Mouse (Mus musculus) activated CD4-positive, CD25-positive, alpha-beta regulatory T cell, adult 4 months (primary cell): ENCODE results near the gene Pbx1. TPM values are rescaled to one million over a fixed set of nuclear protein-coding genes. Genes with fewer than 3 reads are reported as not detected.
"Not testable (repeated sequence)": the region's sequence is repeated elsewhere in the genome, so short reads cannot be mapped to it uniquely, and the experiment has no call there.

Experiments used
- ATAC-seq: one replicate; pipeline ENCODE4 v1.8.0; 2017
- polyA plus RNA-seq, 2 experiments: library from polyadenylated mRNA; unstranded; fragments of 100-300 nt; shearing (Covaris generic); gene quantifications; one replicate each; pipeline ENCODE4 v1.2.1; 2017

Pbx1 gene
- under 1 TPM in 1 of 2 experiments, not detected in 1; 0.08 TPM for polyA plus RNA-seq

DNA sequence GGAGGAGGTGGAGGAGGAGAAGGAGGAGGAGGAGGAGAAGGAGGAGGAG lies at the start of gene Pbx1:
Pbx1 (minus strand) TSS at position 39 of the 49 bp plus-strand sequence.
- not testable (repeated sequence) for ATAC-seq

DNA sequence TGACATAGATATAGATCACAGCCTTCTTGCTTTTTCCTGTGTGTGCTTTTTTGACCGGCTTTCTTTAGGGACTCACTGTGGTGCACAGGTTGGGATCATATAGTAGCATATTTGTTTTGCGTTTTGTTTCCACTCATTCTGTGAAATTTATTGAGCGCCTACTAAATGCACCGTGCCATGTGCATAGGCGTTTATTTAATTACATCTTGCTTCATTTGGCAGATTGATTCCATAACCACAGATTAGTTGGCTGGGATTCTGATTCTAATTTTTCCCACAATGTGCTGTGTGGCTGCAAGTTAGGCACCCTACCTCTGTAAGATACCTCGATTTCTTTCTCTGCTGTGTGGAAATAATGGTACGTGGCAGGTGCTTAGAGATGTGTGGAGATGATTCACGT lies 47.6 kb upstream of the Pbx1 start:
- ATAC-seq: no peak

DNA sequence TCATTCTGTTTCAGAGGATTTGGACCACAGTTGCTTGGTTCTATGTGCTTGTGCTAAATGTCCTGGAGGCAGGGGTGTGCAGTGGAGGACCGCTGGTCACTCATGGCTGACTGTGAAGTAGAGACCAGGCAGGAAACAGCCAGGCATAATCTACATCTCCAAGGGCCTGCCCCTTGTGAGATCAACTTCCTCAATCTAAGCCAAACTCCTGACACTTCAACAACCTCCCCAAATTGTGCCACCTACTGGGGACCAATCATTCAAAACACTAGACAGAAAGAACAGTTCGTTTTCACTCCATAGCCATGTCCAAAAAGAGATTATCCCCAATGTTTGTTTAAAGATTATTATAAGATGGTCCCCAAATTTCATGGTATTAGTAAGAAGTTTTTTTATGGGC lies 46.8 kb upstream of the Pbx1 start:
- no peak for ATAC-seq

DNA sequence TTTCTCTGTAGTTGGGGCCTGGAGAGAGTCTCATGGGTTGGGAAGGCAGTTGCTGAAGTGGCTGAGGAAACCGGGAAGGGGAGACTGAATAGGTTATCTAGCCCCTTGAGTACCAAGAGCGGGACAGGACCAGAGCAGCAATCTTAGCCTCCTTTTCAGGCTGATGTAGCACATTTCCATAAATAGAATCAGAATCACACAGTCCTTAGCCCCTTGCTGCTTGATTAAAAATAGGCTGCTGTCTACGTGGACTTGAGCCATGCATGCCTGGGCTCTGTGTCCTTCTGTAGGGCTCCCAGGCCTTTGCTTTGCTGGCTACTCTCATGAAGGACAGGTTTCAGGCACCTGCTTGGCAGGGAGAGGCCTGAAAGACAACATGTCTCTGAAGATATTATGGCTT lies 44.8 kb upstream of the Pbx1 start:
- ATAC-seq: no peak

DNA sequence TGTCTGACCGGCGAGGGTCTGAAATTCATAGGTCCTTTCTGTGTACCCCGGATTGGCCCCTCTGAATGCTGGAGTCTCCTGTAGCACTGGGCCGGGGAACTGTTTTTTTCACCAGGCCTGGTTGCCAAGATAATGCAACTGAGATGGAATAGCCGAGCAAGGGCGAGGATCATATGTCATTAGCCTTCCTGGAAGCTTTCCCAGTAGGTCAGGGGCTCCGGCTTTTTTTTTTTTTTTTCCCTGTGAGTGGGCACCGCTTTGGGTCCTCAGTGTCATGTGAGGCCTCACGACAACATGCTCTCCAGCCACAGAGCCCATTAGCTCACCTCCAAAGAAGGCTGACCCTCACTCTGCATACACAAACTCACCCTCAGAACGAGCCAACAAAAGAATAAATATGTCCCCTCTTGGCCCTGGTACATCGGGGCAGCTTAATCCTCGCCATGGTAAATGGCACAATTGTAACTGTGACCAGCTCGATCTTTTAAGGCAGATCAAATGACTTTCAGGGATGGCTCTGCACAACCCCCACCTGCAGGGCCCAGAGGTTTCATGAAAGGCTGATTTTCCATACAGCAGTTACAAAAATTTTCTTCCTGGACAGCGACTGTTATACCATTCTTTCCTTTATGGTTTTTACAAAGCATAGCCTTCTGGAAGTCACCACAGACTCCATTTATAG lies 44.3 kb upstream of the Pbx1 start:
- no peak for ATAC-seq

DNA sequence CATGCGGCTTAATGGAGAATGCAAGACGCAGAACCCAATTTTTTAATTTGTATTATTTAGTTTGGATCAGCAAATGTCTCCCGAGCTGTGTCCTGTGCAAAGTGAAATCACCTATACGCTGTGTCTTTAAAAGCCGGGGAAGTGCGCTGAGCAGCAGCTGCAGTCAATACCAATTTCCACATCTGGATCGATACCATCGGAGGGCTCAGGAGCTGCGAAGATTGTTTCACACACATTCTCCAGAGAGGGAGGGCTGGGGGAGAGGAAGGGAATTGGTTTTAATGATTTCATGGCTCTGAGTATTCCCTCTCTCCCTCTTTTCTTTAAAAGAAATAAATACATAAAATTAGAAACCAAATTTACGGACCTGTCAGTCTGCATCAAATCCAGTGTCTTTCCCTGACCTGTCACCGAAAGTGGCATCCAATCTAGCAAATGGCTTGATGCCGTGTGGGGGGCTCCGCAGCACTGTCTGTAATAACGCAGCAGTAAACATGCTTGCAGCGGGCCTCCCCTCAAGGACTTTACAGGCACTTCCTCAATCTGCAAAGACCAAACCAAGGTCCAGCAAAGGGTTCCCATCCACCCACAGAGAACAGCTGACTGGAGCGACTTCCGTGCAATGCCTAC lies 43.6 kb upstream of the Pbx1 start:
- ATAC-seq: no peak

DNA sequence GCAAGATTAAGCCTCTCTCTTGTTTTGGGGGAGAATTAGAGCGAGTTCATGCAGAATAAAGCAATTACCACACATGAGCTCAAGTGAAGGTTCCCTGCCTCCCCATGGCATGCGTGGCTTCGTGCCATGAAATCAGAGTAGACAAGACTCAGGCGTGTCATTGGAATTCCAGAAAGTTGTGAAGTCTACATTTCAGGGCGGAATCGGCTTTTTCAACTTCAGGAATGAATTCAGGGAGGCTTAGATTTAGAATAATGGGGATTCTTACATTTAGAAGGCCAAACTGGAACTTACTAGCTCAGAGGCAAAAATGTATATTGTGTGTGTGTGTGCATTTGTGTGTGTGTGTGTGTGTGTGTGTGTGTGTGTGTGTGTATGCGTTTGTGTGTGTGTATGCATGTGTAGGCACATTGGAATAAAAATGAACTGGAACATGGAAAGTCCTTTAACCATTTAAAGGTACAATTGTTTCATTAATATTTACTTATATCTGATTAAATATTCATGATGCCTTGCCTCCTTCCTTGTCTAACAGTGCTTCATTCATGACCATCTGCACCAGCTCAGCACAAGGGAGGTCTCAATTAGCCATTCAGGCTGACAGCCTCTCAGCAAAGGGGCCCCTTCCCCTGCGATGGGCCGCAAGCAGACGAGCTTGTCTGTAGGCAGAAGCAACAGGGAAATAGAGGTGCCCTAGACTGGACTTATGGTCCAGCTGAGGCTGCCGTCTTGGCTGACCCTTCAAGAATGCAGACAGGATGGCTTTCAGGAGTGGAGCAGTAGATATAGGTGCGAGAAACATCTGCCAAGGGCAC lies 41.4 kb upstream of the Pbx1 start:
- no peak for ATAC-seq

DNA sequence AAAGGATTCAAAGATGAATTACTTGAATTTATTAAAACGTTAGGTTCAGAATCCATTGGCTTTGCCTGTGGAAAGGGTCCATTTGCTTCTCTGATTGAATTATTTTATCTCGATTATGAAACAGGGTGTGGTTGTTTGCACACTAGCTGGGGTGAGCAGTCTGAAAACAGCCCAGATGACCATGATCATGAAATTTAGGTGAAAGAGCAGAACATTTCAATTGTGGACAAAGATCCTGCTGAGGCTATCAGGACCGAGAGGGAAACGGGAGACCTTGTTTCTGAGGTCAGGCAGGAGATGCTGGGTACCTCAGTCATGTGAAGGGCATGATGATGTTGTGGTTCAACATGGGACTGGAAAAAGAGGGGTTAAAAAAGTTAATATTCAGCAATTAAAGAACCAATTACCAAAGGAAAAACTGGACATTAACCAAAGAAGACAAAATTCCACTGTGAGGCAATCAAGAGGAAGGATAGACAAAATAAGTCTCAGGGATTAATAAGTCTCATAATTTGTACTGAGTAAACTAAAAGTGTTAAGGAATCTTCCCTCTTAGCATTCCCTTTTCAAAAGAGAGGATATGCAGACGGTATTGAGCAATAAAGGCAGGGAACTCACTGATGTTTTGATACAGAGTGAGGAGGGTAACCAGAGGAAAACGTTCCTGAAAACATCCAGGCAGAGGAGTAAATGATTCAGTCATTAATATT lies 40.6 kb upstream of the Pbx1 start:
- no peak for ATAC-seq

DNA sequence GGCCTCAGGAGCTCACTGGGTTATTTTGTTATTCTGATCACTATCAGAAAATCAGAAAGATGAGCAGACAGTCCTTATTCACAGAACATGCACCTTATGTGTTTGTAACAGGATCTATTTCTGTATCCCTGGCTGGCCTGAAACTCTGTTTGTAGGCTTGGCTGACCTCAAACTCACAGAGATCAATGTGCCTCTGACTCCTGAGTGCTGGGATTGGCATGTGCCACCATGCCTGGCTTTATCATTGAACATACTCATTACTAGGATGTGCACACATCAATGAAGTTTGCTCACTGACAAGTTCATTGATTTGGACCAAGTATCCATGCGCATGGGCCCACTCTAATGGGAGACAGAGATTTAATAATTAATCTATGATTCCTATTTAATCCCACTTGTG lies 27.4 kb upstream of the Pbx1 start:
- no peak for ATAC-seq

DNA sequence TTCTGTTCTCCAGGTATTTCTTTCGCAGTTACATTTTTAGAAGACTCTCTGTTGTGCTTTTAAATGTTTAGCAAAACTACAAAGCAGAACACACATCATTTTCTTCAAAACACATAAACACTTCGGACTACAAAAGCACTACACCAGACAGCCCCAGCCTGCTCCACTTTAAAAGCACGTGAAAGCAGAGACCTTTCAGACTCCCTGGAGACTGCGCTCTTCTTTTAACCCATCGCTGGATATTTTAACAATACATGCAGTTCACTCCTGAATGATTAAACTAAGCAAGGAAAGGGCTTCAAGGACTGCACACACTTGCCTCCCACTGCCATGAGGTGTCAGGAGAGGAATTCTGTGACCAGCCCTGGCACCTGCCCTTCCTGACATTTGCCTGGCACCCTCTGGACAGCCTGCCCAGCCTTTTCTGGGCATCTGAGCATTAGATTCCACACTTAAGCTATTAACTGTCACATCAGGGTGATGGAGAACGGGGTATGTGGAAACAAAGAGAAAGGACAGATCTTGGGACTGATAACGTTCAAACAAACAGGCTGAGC lies 25.2 kb upstream of the Pbx1 start:
- no peak for ATAC-seq

DNA sequence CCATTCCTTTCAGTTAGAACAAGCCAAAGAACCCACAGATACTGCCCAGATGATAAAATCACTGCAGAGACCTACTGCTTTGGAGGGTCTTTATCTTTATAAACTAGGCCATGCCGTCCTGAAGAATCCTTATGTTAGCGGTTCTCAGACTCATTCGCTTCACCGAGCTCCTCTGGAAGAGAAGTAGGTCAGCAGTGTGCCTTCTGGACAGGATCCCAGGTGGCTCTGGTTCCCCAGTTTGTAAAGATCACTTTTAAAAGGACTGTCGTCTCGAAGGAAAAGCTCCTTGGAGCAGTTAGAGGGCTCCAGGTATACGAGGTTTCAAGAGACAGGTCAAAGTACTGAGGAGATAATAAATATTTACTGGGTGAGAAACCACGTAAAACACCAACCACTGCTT lies 23.1 kb upstream of the Pbx1 start:
- ATAC-seq: no peak

DNA sequence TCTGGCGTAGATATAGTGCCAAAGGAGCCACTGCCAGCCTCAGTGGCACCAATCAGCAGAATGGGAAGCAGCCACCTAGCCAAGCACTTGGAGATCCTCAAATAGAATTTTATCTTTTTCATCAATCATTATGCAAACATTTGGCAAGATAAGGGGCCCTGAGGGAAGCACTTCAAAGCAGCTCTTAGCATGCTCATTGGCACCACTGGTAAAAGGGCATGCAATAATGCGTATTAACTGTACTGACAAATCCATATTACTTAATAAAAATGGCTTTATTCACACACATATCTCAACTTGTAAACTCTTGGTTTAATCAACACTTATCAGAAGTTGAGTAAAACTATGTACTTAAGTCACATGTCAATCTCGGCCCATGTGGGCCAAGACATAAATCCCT lies 1.6 kb upstream of the Pbx1 start:
- ATAC-seq: no peak

DNA sequence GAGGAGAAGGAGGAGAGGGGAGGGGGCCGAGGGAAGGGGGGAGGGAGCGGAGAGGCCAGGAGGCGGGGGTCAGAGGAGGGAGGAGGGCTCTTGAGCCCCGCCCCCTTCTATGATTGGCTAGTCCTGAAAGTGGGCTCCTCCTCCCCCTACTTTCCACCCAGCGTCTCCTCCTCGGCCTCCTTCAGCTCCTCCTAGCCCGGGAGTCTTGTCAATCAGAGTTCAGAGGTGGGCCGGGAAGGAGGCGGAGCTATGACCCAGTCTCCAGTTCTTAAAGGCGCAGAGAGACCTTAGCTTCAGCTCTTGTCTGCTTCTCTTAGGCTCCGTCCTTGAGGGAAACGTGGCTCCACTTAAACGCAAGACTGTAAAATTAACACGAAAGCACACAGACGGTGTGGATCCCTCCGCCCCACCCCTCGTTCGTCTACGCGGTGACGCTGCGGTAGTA lies 233 bp upstream of the Pbx1 start:
- ATAC-seq: peak; percentile 75

DNA sequence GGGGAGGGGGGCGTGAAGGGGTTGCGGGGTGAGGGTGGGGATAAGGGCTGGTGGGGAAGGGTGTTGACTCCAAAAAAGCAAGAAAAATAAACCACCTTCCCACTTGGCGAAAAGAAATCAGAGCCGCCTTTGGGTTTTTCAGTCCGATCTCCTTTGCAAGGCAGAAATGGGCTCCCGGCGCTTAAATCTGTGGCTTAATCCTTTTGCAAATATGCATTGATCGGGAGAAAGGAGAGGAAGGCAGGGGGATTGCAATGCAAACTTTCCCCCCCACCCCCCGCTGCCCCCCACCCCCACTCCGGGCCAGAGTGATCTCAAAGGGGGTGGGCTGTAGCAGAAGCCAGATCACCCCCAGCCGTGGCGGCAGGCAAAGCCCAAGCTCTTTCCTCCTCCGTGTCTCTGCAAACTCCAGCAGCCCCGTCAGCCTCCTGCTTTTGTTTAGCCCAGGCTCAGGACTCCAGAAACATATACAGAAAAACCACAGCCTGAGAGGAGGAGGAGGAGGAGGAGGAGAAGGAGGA lies 299 bp downstream of the Pbx1 start:
- no peak for ATAC-seq

DNA sequence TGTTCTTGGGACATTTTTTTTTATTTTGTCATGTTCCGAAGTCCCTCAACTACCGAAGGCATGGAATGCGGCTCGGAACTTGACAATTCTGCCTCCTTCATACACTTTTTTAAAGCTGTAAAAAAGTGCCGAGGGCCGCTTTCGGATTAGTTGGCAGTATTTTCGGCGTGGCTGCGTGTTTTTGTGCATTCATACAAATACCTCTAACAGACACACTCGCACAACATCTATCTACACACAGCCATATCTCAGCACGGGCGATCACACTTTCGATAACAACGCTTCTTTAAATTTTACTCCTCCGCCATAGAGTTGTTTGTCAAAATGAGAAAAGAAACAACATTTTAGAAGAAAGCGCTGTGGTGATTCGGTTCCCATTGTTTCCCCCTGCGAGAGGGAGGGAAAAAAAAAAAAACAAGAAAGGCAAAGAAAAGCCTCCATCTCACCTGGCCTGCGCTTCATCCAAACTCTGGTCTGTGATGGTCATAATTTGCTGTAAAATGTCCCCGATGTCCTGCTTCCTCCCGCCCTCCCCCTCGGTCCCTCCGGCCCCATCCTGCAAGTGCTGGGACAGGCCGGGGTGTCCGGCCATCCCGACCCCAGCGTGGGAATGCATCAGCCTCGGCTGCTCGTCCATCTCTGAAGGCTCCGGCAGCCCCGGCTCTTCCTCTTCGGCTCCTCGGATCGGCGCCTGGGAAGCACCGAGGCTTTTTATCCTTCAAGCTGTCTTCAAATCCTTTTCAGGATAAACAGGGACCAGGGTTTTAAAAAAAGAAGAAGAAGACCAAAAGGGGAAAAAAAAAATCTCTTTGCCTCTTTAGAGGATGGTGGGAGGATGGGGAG lies 981 bp downstream of the Pbx1 start:
- ATAC-seq: no peak

DNA sequence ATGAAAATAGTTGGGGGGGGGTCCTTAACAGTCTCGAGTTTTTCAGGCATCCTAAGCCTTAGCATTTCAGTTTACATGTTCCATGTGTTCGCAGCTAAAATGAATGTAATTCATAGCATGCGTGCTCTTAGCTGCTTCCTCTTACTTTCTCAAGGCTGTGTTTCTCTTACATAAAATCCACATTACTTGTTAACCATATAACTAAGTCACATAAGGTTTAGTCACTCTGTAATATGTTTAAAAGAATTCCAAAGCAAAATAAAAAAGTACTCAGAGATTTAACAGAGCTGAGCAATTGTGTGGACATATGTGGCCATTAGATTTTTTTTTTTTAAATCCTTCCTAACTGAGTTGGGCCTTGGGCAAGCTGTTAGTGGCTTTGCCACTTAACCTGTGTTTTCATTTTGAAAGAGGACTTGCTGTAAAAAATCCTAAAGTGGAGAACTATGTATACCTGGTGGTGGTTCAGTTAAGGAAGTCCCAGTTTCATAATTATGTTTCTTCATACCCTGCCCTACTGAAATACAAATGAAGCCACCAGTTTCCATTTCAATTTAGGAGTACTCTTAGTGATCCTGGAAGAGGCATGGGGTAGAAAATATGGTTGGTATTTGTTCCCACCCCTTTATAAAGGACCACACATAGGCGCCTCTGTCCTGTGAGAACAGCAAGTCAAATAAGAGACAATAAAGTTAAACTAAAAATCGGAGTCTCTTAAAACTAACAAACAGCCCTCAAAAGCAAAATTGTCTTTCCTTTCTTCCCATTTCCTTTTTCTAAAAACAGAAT lies 2.0 kb downstream of the Pbx1 start:
- ATAC-seq: no peak

DNA sequence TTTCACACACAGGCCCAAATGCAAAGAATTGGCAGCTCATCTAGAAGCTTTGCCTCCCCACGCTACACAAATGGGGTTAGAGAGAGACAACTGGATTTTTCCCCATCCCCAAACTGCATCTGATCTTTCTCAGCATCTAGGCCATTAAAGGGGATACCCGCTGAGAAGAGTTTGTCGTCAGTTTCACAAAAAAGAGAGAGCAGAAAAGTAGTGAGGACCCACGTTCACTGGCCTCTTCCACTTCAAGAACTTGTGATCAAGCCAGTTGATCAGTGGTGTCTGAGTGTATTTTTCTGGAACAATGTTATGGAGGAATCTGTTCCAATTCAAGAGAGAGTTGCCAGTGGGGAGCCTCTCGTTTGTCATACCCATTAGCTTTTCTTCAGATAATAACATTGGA lies 2.7 kb downstream of the Pbx1 start:
- ATAC-seq: no peak

DNA sequence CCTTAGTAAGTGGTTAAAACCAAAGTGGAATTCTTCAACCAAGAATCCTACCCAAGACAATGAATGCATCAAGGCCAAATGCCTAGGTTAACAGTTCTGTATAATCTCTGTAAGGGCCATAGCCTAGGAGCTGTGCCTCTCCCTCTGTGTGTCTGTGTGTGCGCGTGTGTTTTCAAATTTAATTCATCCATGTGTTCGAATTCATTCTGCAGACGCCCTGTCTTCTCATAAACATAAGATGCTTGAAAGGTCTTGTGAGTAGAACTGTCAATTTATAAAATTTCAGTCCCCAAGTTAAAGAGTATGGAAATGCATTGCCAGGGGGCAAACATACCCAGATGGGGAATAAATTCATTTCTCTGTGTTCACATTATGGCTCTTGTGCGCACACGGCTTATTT lies 3.8 kb downstream of the Pbx1 start:
- no peak for ATAC-seq

DNA sequence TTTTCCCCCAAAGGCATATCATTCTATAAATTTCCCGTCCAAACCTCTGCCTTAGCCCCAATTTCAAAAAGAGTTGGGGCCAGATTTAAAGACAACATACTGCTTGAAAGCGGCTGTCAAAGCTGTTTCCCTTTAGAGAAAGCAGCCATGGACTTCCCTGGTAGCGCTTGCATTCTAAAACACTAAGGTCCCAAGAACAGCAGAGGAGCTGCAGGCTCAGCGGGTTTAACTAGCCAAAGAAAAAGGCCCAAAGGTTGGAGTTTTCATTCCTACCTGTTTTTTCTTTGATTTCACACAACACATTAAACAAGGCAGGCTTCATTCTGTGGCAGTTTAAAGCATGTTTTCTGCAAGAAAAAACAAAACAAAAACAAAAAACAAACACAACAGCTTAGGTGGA lies 4.5 kb downstream of the Pbx1 start:
- ATAC-seq: no peak

DNA sequence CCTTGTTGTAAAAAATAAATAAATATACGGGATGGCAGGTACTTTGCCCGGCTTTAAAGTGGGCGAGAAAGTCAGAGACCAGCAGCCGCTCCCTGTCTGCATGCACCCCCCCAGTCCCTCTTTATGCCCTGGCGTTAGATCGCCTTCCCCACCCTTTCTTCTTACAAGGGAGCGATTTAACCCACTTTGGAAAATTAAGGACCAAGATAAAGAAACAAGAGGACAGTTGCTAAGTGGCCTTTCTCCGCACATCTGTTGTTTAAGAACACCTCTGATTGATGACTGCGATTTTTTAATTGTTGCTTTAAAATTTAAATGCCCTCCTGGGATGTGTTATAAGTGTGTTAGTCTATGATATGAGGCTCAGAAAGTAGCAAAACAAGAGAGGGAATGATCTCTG lies 5.2 kb downstream of the Pbx1 start:
- ATAC-seq: no peak

DNA sequence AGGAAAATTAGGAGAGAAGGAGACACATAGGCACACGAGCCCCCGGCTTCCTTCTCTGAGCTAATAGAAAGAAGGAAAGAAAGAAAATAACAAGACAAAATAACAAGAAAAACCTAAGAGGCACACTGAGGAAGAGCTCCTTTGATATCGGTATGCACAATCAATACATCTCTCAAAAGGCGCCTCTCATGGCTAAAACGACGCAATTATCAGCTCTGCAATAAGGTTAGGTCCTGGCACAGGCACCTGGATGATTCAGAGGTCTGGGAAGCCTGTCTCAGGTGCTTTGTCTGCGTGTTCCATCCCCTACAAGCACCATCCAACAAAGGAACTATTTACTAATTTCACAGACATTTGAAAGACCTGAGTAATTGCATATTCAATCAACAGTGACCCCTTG lies 5.8 kb downstream of the Pbx1 start:
- no peak for ATAC-seq
